Mouse (Mus musculus): ENCODE data around the gene 1700011L22Rik. TPM values are rescaled to one million over a fixed set of nuclear protein-coding genes. Genes with fewer than 3 reads are reported as not detected.
A peak's percentile ranks its signal among the peaks of the same experiment; 100 is the strongest.

1700011L22Rik gene
- polyA plus RNA-seq (2014; fragmentation: Nextera tagmentation; extraction: Ambion mirVana), result not detected in 2 replicates

- Histone ChIP-seq H3K4me1 (ENCODE audit: control insufficient read depth, insufficient read depth, low read length) (no peaks in the 10 kb centered on the region), H3K9me3 (ENCODE audit: control insufficient read depth, low read length) (no peaks in the 10 kb centered on the region), H3K27me3 (replicated peaks; ENCODE audit: control insufficient read depth, insufficient read depth, low read length) (no peaks in the 10 kb centered on the region), H3K27ac (replicated peaks; ENCODE audit: low read depth, low read length) (no peak within 1 kb of the TSS), H3K36me3 (ENCODE audit: control insufficient read depth, insufficient read depth, low read length) (no peaks in the 10 kb centered on the region), H3K9ac (ENCODE audit: low read depth, low read length) (no peak within 1 kb of the TSS), H3K4me2 (ENCODE audit: low read depth, low read length) (no peak within 1 kb of the TSS), H3K4me3 (ENCODE audit: low read depth, low read length) (no peak within 1 kb of the TSS)
- 90% methylated on average over 6 of the region's 6 CpGs for WGBS
- ATAC-seq (ENCODE audit: low read depth), result no peak
- no peak for DNase-seq (ENCODE audit: low spot score)
Measured at GRCm38 (mm10) chr8:79248470-79248869, at the start of gene 1700011L22Rik. 1700011L22Rik (minus strand) TSS chr8:79248570.

GRCm38 (mm10) chr8:79297763-79298162 is 49.4 kb upstream of the 1700011L22Rik start:
- Histone ChIP-seq H3K36me3 (ENCODE audit: control insufficient read depth, insufficient read depth, low read length) (no peaks in the 10 kb centered on the region), H3K9me3 (ENCODE audit: control insufficient read depth, low read length) (no peaks in the 10 kb centered on the region), H3K4me3 (ENCODE audit: low read depth, low read length) (no peak overlapping the region), H3K4me2 (ENCODE audit: low read depth, low read length) (no peak overlapping the region), H3K9ac (ENCODE audit: low read depth, low read length) (no peak overlapping the region), H3K4me1 (ENCODE audit: control insufficient read depth, insufficient read depth, low read length) (peaks cover 12% of the 10 kb centered on the region), H3K27me3 (replicated peaks; ENCODE audit: control insufficient read depth, insufficient read depth, low read length) (no peaks in the 10 kb centered on the region), H3K27ac (replicated peaks; ENCODE audit: low read depth, low read length) (no peak overlapping the region)
- WGBS, result 46% methylated on average over 3 of the region's 3 CpGs
- DNase-seq (ENCODE audit: low spot score), result peak; percentile 86
- ATAC-seq (ENCODE audit: low read depth), result no peak

- Histone ChIP-seq H3K36me3 (ENCODE audit: control insufficient read depth, insufficient read depth, low read length) (no peaks in the 10 kb centered on the region), H3K4me2 (ENCODE audit: low read depth, low read length) (peak overlapping the region; percentile 92), H3K27me3 (replicated peaks; ENCODE audit: control insufficient read depth, insufficient read depth, low read length) (no peaks in the 10 kb centered on the region), H3K4me1 (ENCODE audit: control insufficient read depth, insufficient read depth, low read length) (peaks cover 13% of the 10 kb centered on the region), H3K9me3 (ENCODE audit: control insufficient read depth, low read length) (no peaks in the 10 kb centered on the region), H3K4me3 (ENCODE audit: low read depth, low read length) (peak overlapping the region; percentile 67), H3K27ac (replicated peaks; ENCODE audit: low read depth, low read length) (peak overlapping the region; percentile 98), H3K9ac (ENCODE audit: low read depth, low read length) (peak overlapping the region; percentile 86)
- DNase-seq (ENCODE audit: low spot score), result peak; percentile 25
- 13% methylated on average over 18 of the region's 18 CpGs for WGBS
- no peak for ATAC-seq (ENCODE audit: low read depth)
Measured at GRCm38 (mm10) chr8:79295276-79296105, 47.1 kb upstream of the 1700011L22Rik start.

- Histone ChIP-seq H3K27me3 (replicated peaks; ENCODE audit: control insufficient read depth, insufficient read depth, low read length) (no peaks in the 10 kb centered on the region), H3K27ac (replicated peaks; ENCODE audit: low read depth, low read length) (peak within 1 kb of the TSS; percentile 98), H3K4me2 (ENCODE audit: low read depth, low read length) (peak within 1 kb of the TSS; percentile 92), H3K36me3 (ENCODE audit: control insufficient read depth, insufficient read depth, low read length) (no peaks in the 10 kb centered on the region), H3K4me3 (ENCODE audit: low read depth, low read length) (peak within 1 kb of the TSS; percentile 67), H3K4me1 (ENCODE audit: control insufficient read depth, insufficient read depth, low read length) (peaks cover 13% of the 10 kb centered on the region), H3K9me3 (ENCODE audit: control insufficient read depth, low read length) (no peaks in the 10 kb centered on the region), H3K9ac (ENCODE audit: low read depth, low read length) (peak within 1 kb of the TSS; percentile 86)
- ATAC-seq (ENCODE audit: low read depth) (peak; percentile 98), DNase-seq (ENCODE audit: low spot score) (peak; percentile 98)
- WGBS, result 1% methylated on average over 17 of the region's 74 CpGs
Measured at GRCm38 (mm10) chr8:79294610-79295275, 46.4 kb upstream of the 1700011L22Rik start, which contains the start of gene Mmaa. Mmaa (minus strand) TSS chr8:79294937.

GRCm38 (mm10) chr8:79293841-79294240 is 45.5 kb upstream of the 1700011L22Rik start:
- H3K4me1 ChIP-seq (ENCODE audit: control insufficient read depth, insufficient read depth, low read length), result peaks cover 13% of the 10 kb centered on the region
- peak overlapping the region; percentile 86 for H3K9ac ChIP-seq (ENCODE audit: low read depth, low read length)
- peak overlapping the region; percentile 92 for H3K4me2 ChIP-seq (ENCODE audit: low read depth, low read length)
- peak overlapping the region; percentile 98 for H3K27ac ChIP-seq (replicated peaks; ENCODE audit: low read depth, low read length)
- H3K9me3 ChIP-seq (ENCODE audit: control insufficient read depth, low read length), result no peaks in the 10 kb centered on the region
- no peaks in the 10 kb centered on the region for H3K36me3 ChIP-seq (ENCODE audit: control insufficient read depth, insufficient read depth, low read length)
- ATAC-seq (ENCODE audit: low read depth) (no peak), DNase-seq (ENCODE audit: low spot score) (no peak)
- WGBS, result 50% methylated on average over 3 of the region's 3 CpGs
- peak overlapping the region; percentile 67 for H3K4me3 ChIP-seq (ENCODE audit: low read depth, low read length)
- H3K27me3 ChIP-seq (replicated peaks; ENCODE audit: control insufficient read depth, insufficient read depth, low read length), result no peaks in the 10 kb centered on the region

GRCm38 (mm10) chr8:79292712-79293264 is 44.4 kb upstream of the 1700011L22Rik start:
- 85% methylated on average over 3 of the region's 3 CpGs for WGBS
- Histone ChIP-seq H3K4me1 (ENCODE audit: control insufficient read depth, insufficient read depth, low read length) (peaks cover 13% of the 10 kb centered on the region), H3K27me3 (replicated peaks; ENCODE audit: control insufficient read depth, insufficient read depth, low read length) (no peaks in the 10 kb centered on the region), H3K9ac (ENCODE audit: low read depth, low read length) (no peak overlapping the region), H3K4me3 (ENCODE audit: low read depth, low read length) (no peak overlapping the region), H3K27ac (replicated peaks; ENCODE audit: low read depth, low read length) (no peak overlapping the region), H3K9me3 (ENCODE audit: control insufficient read depth, low read length) (no peaks in the 10 kb centered on the region), H3K4me2 (ENCODE audit: low read depth, low read length) (peak overlapping the region; percentile 92), H3K36me3 (ENCODE audit: control insufficient read depth, insufficient read depth, low read length) (no peaks in the 10 kb centered on the region)
- ATAC-seq (ENCODE audit: low read depth), result no peak
- DNase-seq (ENCODE audit: low spot score), result no peak

GRCm38 (mm10) chr8:79289592-79289991 is 41.2 kb upstream of the 1700011L22Rik start:
- H3K4me3 ChIP-seq (ENCODE audit: low read depth, low read length), result no peak overlapping the region
- no peak overlapping the region for H3K4me2 ChIP-seq (ENCODE audit: low read depth, low read length)
- H3K36me3 ChIP-seq (ENCODE audit: control insufficient read depth, insufficient read depth, low read length), result no peaks in the 10 kb centered on the region
- DNase-seq (ENCODE audit: low spot score), result no peak
- no peak overlapping the region for H3K9ac ChIP-seq (ENCODE audit: low read depth, low read length)
- H3K4me1 ChIP-seq (ENCODE audit: control insufficient read depth, insufficient read depth, low read length), result peaks cover 13% of the 10 kb centered on the region
- WGBS, result 75% methylated on average over 5 of the region's 5 CpGs
- ATAC-seq (ENCODE audit: low read depth), result no peak
- no peaks in the 10 kb centered on the region for H3K9me3 ChIP-seq (ENCODE audit: control insufficient read depth, low read length)
- H3K27me3 ChIP-seq (replicated peaks; ENCODE audit: control insufficient read depth, insufficient read depth, low read length), result no peaks in the 10 kb centered on the region
- no peak overlapping the region for H3K27ac ChIP-seq (replicated peaks; ENCODE audit: low read depth, low read length)

GRCm38 (mm10) chr8:79288681-79289080 is 40.3 kb upstream of the 1700011L22Rik start:
- ATAC-seq (ENCODE audit: low read depth) (no peak), DNase-seq (ENCODE audit: low spot score) (no peak)
- Histone ChIP-seq H3K27me3 (replicated peaks; ENCODE audit: control insufficient read depth, insufficient read depth, low read length) (no peaks in the 10 kb centered on the region), H3K36me3 (ENCODE audit: control insufficient read depth, insufficient read depth, low read length) (0 out of 2 replicates have a peak, but pooled peaks cover 6% of the 10 kb centered on the region), H3K4me1 (ENCODE audit: control insufficient read depth, insufficient read depth, low read length) (peaks cover 10% of the 10 kb centered on the region), H3K9ac (ENCODE audit: low read depth, low read length) (no peak overlapping the region), H3K4me3 (ENCODE audit: low read depth, low read length) (no peak overlapping the region), H3K9me3 (ENCODE audit: control insufficient read depth, low read length) (no peaks in the 10 kb centered on the region), H3K4me2 (ENCODE audit: low read depth, low read length) (no peak overlapping the region), H3K27ac (replicated peaks; ENCODE audit: low read depth, low read length) (no peak overlapping the region)
- WGBS, result 66% methylated on average over 2 of the region's 2 CpGs
